Mouse (Mus musculus) inflammation-experienced regulatory T-cells (primary cell): ENCODE results near the gene Aspscr1. TPM values are rescaled to one million over a fixed set of nuclear protein-coding genes. Genes with fewer than 3 reads are reported as not detected.

ENCODE experiments used
- polyA plus RNA-seq, 2 experiments: library from polyadenylated mRNA; unstranded; fragments of 100-300 nt; shearing (Covaris generic); gene quantifications; one replicate each; pipeline ENCODE4 v1.2.1; 2017

Gene Aspscr1
- polyA plus RNA-seq = 100 to 1,000 TPM; 142 to 153 TPM

DNA sequence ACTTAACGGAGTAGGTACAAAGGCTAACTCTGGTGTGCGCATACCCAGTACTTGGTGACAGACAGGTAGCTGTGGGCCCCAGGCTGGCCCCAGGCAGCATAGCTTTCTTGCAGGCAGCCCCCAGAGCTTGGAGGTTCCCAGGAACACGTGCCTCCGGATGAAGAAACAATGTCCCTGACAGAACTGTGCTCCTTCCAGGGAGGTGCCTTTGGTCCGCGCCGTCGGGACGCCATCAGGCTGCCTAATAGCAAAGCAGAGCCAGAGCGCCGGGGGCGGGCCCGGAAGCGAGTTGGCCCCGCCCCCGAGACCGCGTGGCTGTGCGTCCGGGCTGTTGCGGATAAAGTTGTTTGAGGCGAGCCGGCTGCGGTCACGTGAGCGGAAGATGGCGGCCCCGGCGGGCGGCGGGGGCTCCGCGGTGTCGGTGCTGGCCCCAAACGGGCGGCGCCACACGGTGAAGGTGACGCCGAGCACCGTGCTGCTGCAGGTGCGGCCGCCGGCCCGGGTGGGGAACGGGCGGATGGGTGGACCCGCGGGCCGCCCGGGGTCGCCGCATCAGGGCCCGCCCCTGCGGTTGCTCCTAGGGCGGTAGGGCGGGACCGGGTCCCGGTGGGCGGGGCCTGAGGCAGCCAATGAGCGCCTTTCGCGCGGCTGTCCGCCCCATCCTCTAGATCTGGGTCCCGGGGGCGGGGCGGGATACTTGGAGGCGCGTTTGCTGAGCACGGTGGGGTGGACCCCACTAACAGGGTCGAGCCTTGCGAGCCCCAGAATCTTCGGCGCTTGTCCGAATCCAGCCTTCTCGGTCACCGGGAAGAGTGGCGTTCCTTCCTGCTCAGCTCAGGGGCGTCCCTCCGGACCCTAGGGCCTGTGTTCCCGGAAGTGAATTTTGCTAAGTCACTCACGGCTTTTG, at the start of gene Aspscr1:
TSS of gene Aspscr1 (plus strand) at position 287 of the 907 bp plus-strand sequence.

GRCm38 (mm10) chr11:120625152-120625775, 47.5 kb upstream of the Aspscr1 start, which contains the start of gene Sirt7:
Gene Sirt7, minus strand, starts transcription at chr11:120625240.

DNA sequence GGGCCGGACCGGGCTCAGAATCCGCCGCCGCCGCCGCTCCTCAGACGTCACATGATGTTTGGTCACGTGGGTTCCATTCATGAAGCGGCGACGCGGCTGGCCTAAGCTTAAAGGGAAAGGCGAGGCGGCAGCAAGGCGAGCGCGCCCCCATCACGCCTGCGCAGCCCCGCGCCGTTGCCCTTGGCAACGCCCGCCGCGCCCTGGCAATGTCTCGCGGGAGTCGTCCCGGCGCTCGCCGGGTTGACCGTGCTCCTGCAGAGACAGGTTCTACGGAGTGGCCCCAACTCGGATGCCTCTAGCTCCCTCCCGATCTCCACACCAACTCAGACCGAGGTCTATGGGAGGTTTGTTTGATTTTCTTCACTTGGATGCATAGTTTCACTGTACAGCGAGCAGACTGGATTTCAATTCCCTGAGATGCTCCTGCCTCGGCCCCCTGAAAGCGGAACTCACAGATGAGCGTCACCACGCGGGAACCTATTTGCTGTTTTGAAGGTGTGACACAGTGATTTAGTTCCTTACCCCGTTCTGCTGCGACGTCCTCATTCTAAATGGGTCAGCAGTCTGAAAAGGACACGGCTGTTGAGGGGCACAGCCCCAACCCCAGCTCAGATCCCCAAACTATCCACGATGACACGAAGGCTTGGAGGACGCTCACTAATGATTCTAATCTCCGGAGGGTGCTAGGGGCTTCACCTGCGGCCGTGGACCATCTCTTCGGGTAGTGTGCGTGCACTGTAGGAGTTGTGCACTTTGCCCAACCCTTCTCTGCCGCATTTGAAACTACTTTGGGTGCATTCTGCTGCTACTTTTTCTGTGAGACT, 39.0 kb upstream of the Aspscr1 start, which contains the start of gene Mafg:
TSS of gene Mafg (minus strand) at position 81 of the 824 bp plus-strand sequence.

DNA sequence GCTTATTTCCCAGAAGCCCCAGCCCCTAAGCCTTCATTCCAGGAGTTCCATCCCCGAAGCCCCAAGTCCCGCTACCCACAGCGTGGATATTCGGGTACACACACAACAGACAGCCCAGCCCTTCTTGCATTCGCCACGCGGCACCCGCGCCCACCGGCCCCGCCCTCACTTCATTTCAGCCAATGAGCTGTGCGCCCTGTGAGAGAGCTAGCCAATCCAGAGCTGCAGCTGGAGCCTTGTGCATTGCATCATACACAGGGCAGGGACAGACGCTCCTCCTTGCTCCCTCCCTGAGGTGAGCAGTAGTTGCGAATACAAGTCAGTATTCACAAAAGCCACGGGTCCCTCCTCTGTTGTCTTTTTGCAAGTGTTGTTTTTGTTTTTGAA, 29.2 kb upstream of the Aspscr1 start, which contains the start of gene Pycr1:
TSS of gene Pycr1 (minus strand) at position 169 of the 387 bp plus-strand sequence.

GRCm38 (mm10) chr11:120648001-120648476, 24.7 kb upstream of the Aspscr1 start, which contains the start of gene Myadml2:
Gene Myadml2, minus strand, starts transcription at chr11:120648158.

GRCm38 (mm10) chr11:120661076-120661460, 11.7 kb upstream of the Aspscr1 start, which contains the start of gene Notum:
Gene Notum, minus strand, starts transcription at chr11:120661175.

GRCm38 (mm10) chr11:120713580-120714518, 41.1 kb downstream of the Aspscr1 start, which contains the start of the genes Cenpx and Lrrc45:
Gene Cenpx, minus strand, starts transcription at chr11:120713738.
Gene Lrrc45, plus strand, starts transcription at chr11:120713925.

DNA sequence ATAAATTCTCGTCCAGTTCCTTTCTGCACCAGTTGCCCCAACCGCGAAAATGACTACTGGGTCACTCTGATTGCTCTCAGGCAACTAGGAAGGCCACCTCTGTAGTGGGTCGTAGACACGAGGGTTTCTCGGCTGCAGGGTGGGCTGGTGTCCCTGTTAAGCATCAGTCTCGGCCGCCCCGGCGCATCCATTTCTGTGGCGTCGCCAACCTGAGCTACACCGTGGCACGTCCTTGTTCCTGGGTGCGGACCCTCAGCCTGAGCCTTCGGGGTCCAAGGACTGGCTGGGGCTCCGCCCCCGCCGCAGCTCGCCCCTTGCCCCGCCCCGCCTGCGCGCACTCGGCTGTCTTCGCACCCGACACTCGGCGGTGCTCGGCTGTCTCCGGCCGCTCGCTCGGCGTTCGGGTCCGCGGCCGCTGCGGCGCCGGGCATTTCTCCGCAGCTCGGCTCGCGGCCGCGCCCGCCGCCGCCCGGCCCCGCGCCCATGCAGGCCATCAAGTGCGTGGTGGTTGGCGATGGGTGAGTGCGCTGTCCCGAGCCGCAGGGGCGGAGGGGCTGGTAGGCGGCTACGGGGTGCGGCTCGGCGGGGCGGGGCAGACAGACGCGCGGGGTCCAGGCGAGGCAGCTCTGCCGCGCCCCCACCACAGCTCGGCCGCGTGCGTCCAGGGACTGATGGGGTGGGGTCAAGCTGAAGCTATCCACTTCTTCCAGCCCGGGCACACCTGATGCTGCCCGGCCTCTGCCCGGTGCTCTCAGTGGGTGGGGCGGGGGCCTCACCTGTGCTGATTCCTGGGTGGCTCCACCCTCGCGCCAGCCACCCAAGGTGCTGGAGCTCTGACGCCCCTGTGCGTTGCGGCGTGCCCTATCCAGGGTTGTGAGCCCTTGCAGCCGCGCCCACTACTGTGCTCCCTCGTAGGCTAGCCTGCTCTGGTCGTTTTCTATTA, 48.6 kb downstream of the Aspscr1 start, which contains the start of gene Rac3:
TSS of gene Rac3 (plus strand) at position 347 of the 943 bp plus-strand sequence.

DNA sequence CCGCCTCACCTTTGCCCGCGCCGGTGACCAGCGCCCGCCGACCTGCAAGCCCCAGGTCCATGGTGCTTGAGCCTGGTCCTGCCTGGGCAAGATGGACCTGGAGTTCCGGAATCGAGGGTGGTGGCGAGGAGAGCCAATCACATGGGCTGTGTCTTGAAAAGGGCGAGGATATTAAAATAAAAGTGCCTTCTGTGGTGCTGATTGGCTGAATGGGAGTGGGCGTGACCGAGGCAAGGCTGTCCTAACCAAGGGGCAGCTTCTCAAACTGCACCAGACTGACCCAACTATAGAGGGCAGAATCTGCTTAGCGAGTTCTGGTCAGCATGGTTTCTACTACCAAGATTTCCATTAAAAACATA, 54.4 kb downstream of the Aspscr1 start, which contains the start of gene Dcxr:
TSS of gene Dcxr (minus strand) at position 113 of the 359 bp plus-strand sequence.

DNA sequence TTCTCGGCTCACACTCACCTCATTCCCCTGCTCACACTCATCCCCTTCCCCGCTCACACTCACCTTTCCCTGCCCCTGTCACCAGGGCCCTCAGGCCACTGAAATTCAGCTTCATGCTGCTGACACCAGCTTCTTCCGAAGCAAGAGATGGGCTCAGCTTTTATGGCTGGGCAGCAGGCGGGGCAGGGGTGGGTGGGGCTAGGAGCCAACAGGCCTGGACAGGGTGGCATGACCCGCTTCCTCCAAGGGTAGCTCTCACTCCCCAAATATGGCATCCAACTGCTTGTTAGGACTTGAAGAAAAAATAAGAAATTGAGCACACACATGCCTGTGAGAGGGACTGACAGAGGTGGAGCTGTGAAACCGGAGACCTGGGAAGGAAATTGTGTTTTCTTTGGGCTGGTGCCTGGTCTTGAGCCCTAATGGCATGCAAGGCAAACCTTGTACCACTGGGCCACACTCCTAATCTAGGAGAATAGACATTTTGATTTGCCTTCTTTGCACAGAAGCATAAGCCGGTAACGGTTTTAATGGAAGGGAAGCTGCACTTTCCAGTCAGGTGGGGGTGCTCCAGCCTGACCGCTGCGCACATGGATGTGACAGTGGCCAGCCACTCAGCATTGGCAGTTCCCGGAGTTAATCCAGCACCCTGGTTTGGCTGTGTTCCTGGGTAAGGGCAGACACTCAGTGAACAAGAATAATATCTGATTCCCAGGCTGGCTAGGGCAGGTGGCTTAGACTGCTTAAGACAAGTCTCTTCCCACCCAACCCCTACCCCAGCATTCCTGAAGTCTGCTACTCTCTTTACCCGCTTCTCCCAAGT, 59.3 kb downstream of the Aspscr1 start, which contains the start of gene Cbr2:
TSS of gene Cbr2 (minus strand) at position 257 of the 823 bp plus-strand sequence.

Other genes with a start within 250 kb of the Aspscr1 start
- gene Nploc4, start 235.3 kb upstream of the Aspscr1 start, polyA plus RNA-seq = 10 to 100 TPM; 43.2 to 49.9 TPM
- gene Tspan10, start 230.3 kb upstream of the Aspscr1 start, polyA plus RNA-seq = not detected
- 1 to 10 TPM; 1.5 to 2.0 TPM for gene Pde6g, start 219.5 kb upstream of the Aspscr1 start, polyA plus RNA-seq
- 10 to 100 TPM; 12.6 to 15.7 TPM for gene Oxld1, start 214.9 kb upstream of the Aspscr1 start, polyA plus RNA-seq
- gene Ccdc137, start 214.9 kb upstream of the Aspscr1 start, polyA plus RNA-seq = 10 to 100 TPM; 51.2 to 66.8 TPM
- 10 to 100 TPM; 27.3 to 42.6 TPM for gene Arl16, start 205.4 kb upstream of the Aspscr1 start, polyA plus RNA-seq
- 10 to 100 TPM; 65.5 to 81.0 TPM for gene Mrpl12, start 188.4 kb upstream of the Aspscr1 start, polyA plus RNA-seq
- 10 to 100 TPM in 1 of 2 experiments, 1 to 10 TPM in 1; 9.8 to 22.0 TPM for gene Slc25a10, start 181.1 kb upstream of the Aspscr1 start, polyA plus RNA-seq
- gene Gcgr, start 142.3 kb upstream of the Aspscr1 start, polyA plus RNA-seq = not detected
- gene Mcrip1, start 123.2 kb upstream of the Aspscr1 start, polyA plus RNA-seq = 100 to 1,000 TPM; 111 to 150 TPM
- 1 to 10 TPM in 1 of 2 experiments, under 1 TPM in 1; 0.63 to 1.8 TPM for gene Ppp1r27, start 121.8 kb upstream of the Aspscr1 start, polyA plus RNA-seq
- gene P4hb, start 99.7 kb upstream of the Aspscr1 start, polyA plus RNA-seq = 100 to 1,000 TPM; 247 to 254 TPM
- 100 to 1,000 TPM; 707 to 884 TPM for gene Arhgdia, start 91.3 kb upstream of the Aspscr1 start, polyA plus RNA-seq
- 100 to 1,000 TPM; 253 to 299 TPM for gene Alyref, start 74.6 kb upstream of the Aspscr1 start, polyA plus RNA-seq
- gene Anapc11, start 74.6 kb upstream of the Aspscr1 start, polyA plus RNA-seq = 100 to 1,000 TPM; 116 to 144 TPM
- 1 to 10 TPM in 1 of 2 experiments, not detected in 1; 1.0 TPM for gene Npb, start 64.5 kb upstream of the Aspscr1 start, polyA plus RNA-seq
- gene Pcyt2, start 55.0 kb upstream of the Aspscr1 start, polyA plus RNA-seq = 100 to 1,000 TPM; 142 to 194 TPM
- gene Sirt7, start 47.7 kb upstream of the Aspscr1 start, polyA plus RNA-seq = 100 to 1,000 TPM; 275 to 320 TPM
- gene Mafg, start 39.4 kb upstream of the Aspscr1 start, polyA plus RNA-seq = 10 to 100 TPM; 22.8 to 25.0 TPM
- gene Pycr1, start 29.2 kb upstream of the Aspscr1 start, polyA plus RNA-seq = 1 to 10 TPM in 1 of 2 experiments, under 1 TPM in 1; 0.43 to 3.8 TPM
- gene Myadml2, start 24.8 kb upstream of the Aspscr1 start, polyA plus RNA-seq = under 1 TPM; 0.38 to 0.75 TPM
- under 1 TPM; 0.11 to 0.97 TPM for gene Notum, start 11.8 kb upstream of the Aspscr1 start, polyA plus RNA-seq
- gene Cenpx, start 40.8 kb downstream of the Aspscr1 start, polyA plus RNA-seq = 100 to 1,000 TPM; 111 to 157 TPM
- gene Lrrc45, start 41.0 kb downstream of the Aspscr1 start, polyA plus RNA-seq = 10 to 100 TPM; 64.1 to 74.7 TPM
- 1 to 10 TPM in 1 of 2 experiments, under 1 TPM in 1; 0.87 to 1.8 TPM for gene Rac3, start 48.5 kb downstream of the Aspscr1 start, polyA plus RNA-seq
- gene Dcxr, start 54.3 kb downstream of the Aspscr1 start, polyA plus RNA-seq = 10 to 100 TPM in 1 of 2 experiments, 1 to 10 TPM in 1; 7.4 to 23.4 TPM
- gene Cbr2, start 59.1 kb downstream of the Aspscr1 start, polyA plus RNA-seq = not detected
- gene Hmga1b, start 89.8 kb downstream of the Aspscr1 start, polyA plus RNA-seq = 10 to 100 TPM; 27.2 to 28.0 TPM
- 10 to 100 TPM; 34.6 to 49.4 TPM for gene Rfng, start 111.2 kb downstream of the Aspscr1 start, polyA plus RNA-seq
- gene Gps1, start 111.3 kb downstream of the Aspscr1 start, polyA plus RNA-seq = 100 to 1,000 TPM; 160 to 176 TPM
- 10 to 100 TPM; 76.1 to 76.4 TPM for gene Dus1l, start 123.4 kb downstream of the Aspscr1 start, polyA plus RNA-seq
- gene Fasn, start 151.6 kb downstream of the Aspscr1 start, polyA plus RNA-seq = 10 to 100 TPM; 43.4 to 45.6 TPM